Mouse (Mus musculus): ENCODE measurements around the gene Sema4c.

DNA sequence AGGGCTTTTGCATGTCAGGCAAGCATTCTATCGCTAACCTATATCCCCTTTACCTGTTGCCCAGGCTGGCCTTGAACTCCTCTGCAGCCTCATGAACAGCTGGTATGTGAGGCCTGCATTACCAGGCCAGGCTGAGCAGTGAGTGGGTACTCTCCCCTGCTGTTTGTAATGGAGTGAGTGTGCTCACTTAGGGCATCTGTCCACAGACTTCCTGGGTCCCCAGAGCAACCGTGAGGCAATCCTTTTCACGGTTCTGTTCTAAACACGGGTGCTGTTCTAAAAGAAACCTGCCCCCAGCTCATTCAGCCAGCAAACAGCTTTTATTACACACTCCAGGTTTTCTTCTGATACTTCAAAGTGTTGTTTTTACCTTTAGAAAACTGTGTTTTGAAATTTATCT is 19.4 kb downstream of the Sema4c start:
- TF ChIP-seq TAL1 (IDR thresholded peaks at IDR 0.05; ENCODE audit: low read length) (no peak), GATA1 (IDR thresholded peaks at IDR 0.05; ENCODE audit: low read length) (no peak)
